Mouse (Mus musculus): ENCODE measurements around the gene Trpc4ap. TPM values are rescaled to one million over a fixed set of nuclear protein-coding genes. Genes with fewer than 3 reads are reported as not detected.
A peak's percentile ranks its signal among the peaks of the same experiment; 100 is the strongest.

Gene Trpc4ap
- polyA plus RNA-seq, 1 experiment from 2014 or later: 123 TPM

DNA sequence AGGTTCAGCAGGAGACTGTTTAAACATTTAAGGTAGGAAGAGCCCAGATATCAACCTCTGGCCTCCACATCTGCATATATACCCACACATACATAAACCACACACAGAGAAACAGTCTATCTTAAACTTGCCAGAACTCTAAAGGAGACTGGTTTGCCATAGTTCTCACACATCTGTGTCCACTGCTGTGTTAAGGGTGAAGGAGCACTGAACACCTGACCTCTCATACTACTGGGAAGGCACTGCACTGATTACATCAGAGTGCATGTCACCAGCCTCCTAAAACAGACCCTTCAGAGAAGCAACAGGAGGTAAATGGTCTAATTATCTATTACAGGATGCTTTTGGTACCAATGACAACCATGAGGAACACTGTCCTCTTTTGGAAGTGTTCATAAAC lies 55.3 kb downstream of the Trpc4ap start:
- Histone ChIP-seq H3K4me1 (replicated peaks; ENCODE audit: control insufficient read depth, insufficient read depth, low read length) (peaks cover 7% of the 10 kb centered on the region; the same call in 1 of the 2 replicates), H3K27ac (ENCODE audit: low read length) (no peak overlapping the region), H3K27me3 (ENCODE audit: control insufficient read depth, insufficient read depth, low read depth, low read length) (peaks cover 3% of the 10 kb centered on the region; the same call in 1 of the 2 replicates), H3K36me3 (ENCODE audit: control insufficient read depth, insufficient read depth, low read length) (peaks cover 56% of the 10 kb centered on the region), H3K4me3 (ENCODE audit: low read length) (no peak overlapping the region), H3K4me2 (ENCODE audit: low read depth, low read length) (no peak overlapping the region), H3K9ac (ENCODE audit: low read length) (no peak overlapping the region), H3K9me3 (ENCODE audit: control insufficient read depth, low read length) (no peaks in the 10 kb centered on the region)
- no peak for ATAC-seq (ENCODE audit: low read depth)

DNA sequence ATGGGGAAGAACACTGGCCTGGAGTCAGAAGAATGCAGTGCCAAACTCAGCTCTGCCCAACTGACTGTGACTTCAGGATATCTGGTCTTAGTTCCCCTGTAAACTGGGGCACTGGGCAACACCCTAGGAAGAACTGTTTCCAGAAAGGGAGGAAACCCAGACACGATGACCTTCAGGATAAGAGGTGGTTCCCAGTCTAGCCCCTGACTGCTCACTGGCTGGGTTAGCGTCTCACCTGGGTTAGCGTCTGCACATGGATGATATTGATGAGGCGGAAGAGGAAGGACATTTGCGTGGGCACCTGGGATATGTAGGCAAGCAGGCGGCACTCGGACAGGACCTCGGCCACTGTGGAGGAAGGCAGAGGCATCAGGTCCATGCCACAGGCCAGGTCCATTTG lies 56.2 kb downstream of the Trpc4ap start:
- Histone ChIP-seq H3K36me3 (ENCODE audit: control insufficient read depth, insufficient read depth, low read length) (peaks cover 47% of the 10 kb centered on the region), H3K4me1 (replicated peaks; ENCODE audit: control insufficient read depth, insufficient read depth, low read length) (peaks cover 7% of the 10 kb centered on the region; the same call in 1 of the 2 replicates), H3K27me3 (ENCODE audit: control insufficient read depth, insufficient read depth, low read depth, low read length) (peaks cover 12% of the 10 kb centered on the region), H3K27ac (ENCODE audit: low read length) (no peak overlapping the region), H3K9me3 (ENCODE audit: control insufficient read depth, low read length) (no peaks in the 10 kb centered on the region), H3K9ac (ENCODE audit: low read length) (no peak overlapping the region), H3K4me3 (ENCODE audit: low read length) (no peak overlapping the region), H3K4me2 (ENCODE audit: low read depth, low read length) (no peak overlapping the region)
- no peak for ATAC-seq (ENCODE audit: low read depth)
- WGBS: 95% methylated on average over 8 of the region's 8 CpGs

DNA sequence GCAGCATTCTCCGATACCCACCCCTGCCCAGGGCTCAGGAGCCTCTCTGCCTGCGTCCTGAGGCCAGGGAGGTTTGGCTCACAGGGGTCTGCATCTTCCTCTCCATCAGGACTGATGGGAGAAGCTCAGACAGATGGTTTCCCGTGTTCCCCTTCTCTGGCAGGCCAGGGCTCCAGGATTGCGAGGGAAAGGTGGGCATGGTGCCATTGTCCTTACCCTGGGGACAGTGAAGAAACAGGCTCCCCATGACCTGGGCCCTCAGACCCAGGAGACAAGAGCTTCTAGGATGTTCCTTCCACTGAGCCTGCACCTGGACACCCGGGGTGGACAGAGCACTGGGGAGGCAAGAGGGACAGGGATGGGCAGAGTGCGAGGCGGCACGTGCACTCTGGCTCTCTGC lies 57.6 kb downstream of the Trpc4ap start:
- Histone ChIP-seq H3K27me3 (ENCODE audit: control insufficient read depth, insufficient read depth, low read depth, low read length) (peaks cover 26% of the 10 kb centered on the region), H3K27ac (ENCODE audit: low read length) (no peak overlapping the region), H3K4me1 (replicated peaks; ENCODE audit: control insufficient read depth, insufficient read depth, low read length) (peaks cover 9% of the 10 kb centered on the region; the same call in 1 of the 2 replicates), H3K36me3 (ENCODE audit: control insufficient read depth, insufficient read depth, low read length) (peaks cover 37% of the 10 kb centered on the region), H3K9me3 (ENCODE audit: control insufficient read depth, low read length) (no peaks in the 10 kb centered on the region), H3K4me2 (ENCODE audit: low read depth, low read length) (no peak overlapping the region), H3K4me3 (ENCODE audit: low read length) (no peak overlapping the region), H3K9ac (ENCODE audit: low read length) (no peak overlapping the region)
- ATAC-seq (ENCODE audit: low read depth): no peak
- 85% methylated on average over 8 of the region's 8 CpGs for WGBS

DNA sequence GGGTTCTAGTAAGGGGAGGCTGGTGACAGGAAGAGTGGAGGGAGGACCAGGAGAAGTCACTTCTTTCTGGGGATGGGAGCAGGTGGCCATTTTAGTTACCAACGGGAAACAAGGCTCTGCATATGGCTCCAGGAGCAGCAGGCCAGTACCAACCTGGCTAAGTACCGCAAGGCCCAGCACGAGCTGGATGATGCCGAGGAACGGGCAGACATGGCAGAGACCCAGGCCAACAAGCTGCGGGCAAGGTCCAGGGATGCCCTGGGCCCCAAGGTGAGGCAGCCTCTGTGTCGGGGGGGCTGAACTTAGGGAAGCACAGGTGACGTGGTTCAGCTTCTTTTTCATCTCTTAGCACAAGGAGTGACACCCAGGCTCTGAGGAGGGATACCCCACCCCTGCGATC lies 58.5 kb downstream of the Trpc4ap start:
- H3K9me3 ChIP-seq (ENCODE audit: control insufficient read depth, low read length): no peaks in the 10 kb centered on the region
- WGBS: 85% methylated on average over 9 of the region's 9 CpGs
- H3K27ac ChIP-seq (ENCODE audit: low read length): no peak overlapping the region
- H3K36me3 ChIP-seq (ENCODE audit: control insufficient read depth, insufficient read depth, low read length): peaks cover 33% of the 10 kb centered on the region
- ATAC-seq (ENCODE audit: low read depth): no peak
- H3K9ac ChIP-seq (ENCODE audit: low read length): no peak overlapping the region
- H3K4me3 ChIP-seq (ENCODE audit: low read length): no peak overlapping the region
- no peak overlapping the region for H3K4me2 ChIP-seq (ENCODE audit: low read depth, low read length)
- H3K4me1 ChIP-seq (replicated peaks; ENCODE audit: control insufficient read depth, insufficient read depth, low read length): peaks cover 16% of the 10 kb centered on the region; the same call in 1 of the 2 replicates
- peaks cover 35% of the 10 kb centered on the region for H3K27me3 ChIP-seq (ENCODE audit: control insufficient read depth, insufficient read depth, low read depth, low read length)

DNA sequence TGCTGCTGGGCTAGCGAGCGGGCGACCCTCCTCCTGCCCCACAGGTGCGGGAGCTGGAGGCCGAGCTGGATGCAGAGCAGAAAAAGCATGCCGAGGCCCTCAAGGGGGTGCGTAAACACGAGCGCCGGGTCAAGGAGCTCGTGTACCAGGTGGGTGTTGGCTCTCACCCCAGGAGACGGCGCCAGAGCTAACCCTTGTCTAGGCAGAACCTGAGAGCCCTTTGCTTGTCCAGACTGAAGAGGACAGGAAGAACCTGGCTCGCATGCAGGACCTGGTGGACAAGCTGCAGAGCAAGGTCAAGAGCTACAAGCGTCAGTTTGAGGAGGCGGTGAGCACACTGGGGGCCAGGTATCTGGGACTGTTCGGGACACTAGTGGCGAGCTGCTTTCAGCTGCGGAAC lies 59.1 kb downstream of the Trpc4ap start:
- ATAC-seq (ENCODE audit: low read depth): peak; percentile 67
- H3K4me2 ChIP-seq (ENCODE audit: low read depth, low read length): no peak overlapping the region
- H3K4me1 ChIP-seq (replicated peaks; ENCODE audit: control insufficient read depth, insufficient read depth, low read length): peaks cover 16% of the 10 kb centered on the region; the same call in 1 of the 2 replicates
- H3K36me3 ChIP-seq (ENCODE audit: control insufficient read depth, insufficient read depth, low read length): peaks cover 29% of the 10 kb centered on the region
- no peak overlapping the region for H3K27ac ChIP-seq (ENCODE audit: low read length)
- H3K27me3 ChIP-seq (ENCODE audit: control insufficient read depth, insufficient read depth, low read depth, low read length): peaks cover 41% of the 10 kb centered on the region
- no peaks in the 10 kb centered on the region for H3K9me3 ChIP-seq (ENCODE audit: control insufficient read depth, low read length)
- WGBS: 45% methylated on average over 19 of the region's 19 CpGs
- no peak overlapping the region for H3K9ac ChIP-seq (ENCODE audit: low read length)
- no peak overlapping the region for H3K4me3 ChIP-seq (ENCODE audit: low read length)

DNA sequence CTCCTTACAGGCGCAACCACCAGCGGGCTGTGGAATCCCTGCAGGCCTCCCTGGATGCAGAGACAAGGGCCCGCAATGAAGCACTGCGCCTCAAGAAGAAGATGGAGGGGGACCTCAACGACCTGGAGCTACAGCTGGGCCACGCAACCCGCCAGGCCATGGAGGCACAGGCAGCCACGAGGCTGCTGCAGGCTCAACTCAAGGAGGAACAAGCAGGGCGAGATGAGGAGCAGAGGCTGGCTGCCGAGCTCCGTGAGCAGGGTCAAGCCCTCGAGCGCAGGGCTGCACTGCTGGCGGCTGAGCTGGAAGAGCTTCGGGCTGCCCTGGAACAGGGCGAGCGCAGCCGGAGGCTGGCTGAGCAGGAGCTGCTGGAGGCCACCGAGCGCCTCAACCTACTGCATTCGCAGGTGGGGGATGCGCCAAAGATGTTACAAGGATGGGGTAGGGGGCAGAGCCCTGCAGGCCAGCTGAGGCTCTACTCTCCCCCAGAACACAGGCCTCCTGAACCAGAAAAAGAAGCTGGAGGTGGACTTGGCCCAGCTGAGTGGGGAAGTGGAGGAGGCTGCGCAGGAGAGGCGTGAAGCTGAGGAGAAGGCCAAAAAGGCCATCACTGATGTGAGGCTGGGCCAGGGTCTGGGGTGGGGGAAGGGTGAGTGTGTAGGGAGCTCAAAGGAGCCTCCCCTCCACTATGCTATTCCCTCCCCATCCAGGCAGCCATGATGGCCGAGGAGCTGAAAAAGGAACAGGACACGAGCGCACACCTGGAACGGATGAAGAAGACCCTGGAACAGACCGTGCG lies 59.8 kb downstream of the Trpc4ap start:
- Histone ChIP-seq H3K4me3 (ENCODE audit: low read length) (no peak overlapping the region), H3K4me2 (ENCODE audit: low read depth, low read length) (no peak overlapping the region), H3K27me3 (ENCODE audit: control insufficient read depth, insufficient read depth, low read depth, low read length) (peaks cover 49% of the 10 kb centered on the region), H3K9ac (ENCODE audit: low read length) (no peak overlapping the region), H3K9me3 (ENCODE audit: control insufficient read depth, low read length) (no peaks in the 10 kb centered on the region), H3K27ac (ENCODE audit: low read length) (no peak overlapping the region), H3K4me1 (replicated peaks; ENCODE audit: control insufficient read depth, insufficient read depth, low read length) (peaks cover 16% of the 10 kb centered on the region; the same call in 1 of the 2 replicates), H3K36me3 (ENCODE audit: control insufficient read depth, insufficient read depth, low read length) (peaks cover 25% of the 10 kb centered on the region)
- peak; percentile 8; the same call in 1 of the 2 replicates for ATAC-seq (ENCODE audit: low read depth)
- WGBS: 62% methylated on average over 30 of the region's 30 CpGs

DNA sequence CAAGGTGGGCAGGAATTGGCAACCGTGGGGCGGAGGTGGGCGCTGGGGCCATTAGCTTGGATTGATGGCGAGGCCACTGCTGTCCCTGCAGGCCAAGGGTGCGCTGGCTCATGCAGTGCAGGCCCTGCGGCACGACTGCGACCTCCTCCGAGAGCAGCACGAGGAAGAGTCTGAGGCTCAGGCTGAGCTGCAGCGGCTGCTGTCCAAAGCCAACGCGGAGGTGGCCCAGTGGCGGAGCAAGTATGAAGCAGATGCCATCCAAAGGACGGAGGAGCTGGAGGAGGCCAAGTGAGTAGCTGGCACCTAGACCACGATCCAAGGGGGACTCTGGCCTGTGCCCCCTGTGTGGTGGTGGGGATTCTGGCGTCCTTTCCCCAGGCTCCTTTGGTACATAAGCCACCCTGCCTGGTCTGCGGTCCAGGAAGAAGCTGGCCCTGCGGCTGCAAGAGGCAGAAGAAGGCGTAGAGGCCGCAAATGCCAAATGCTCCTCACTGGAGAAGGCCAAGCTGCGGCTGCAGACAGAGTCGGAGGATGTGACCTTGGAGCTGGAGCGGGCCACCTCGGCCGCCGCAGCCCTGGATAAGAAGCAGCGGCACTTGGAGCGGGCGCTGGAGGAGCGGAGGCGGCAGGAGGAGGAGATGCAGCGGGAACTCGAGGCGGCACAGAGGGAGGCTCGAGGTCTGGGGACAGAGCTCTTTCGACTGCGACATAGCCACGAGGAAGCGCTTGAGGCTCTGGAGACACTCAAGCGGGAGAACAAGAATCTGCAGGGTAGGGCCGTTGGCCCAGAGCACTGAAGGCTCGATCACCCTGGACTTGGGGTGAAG lies 61.4 kb downstream of the Trpc4ap start:
- Histone ChIP-seq H3K4me2 (ENCODE audit: low read depth, low read length) (no peak overlapping the region), H3K4me3 (ENCODE audit: low read length) (no peak overlapping the region), H3K4me1 (replicated peaks; ENCODE audit: control insufficient read depth, insufficient read depth, low read length) (peaks cover 16% of the 10 kb centered on the region; the same call in 1 of the 2 replicates), H3K27me3 (ENCODE audit: control insufficient read depth, insufficient read depth, low read depth, low read length) (peaks cover 57% of the 10 kb centered on the region), H3K27ac (ENCODE audit: low read length) (no peak overlapping the region), H3K36me3 (ENCODE audit: control insufficient read depth, insufficient read depth, low read length) (peaks cover 15% of the 10 kb centered on the region), H3K9me3 (ENCODE audit: control insufficient read depth, low read length) (no peaks in the 10 kb centered on the region), H3K9ac (ENCODE audit: low read length) (no peak overlapping the region)
- ATAC-seq (ENCODE audit: low read depth): no peak
- 30% methylated on average over 43 of the region's 43 CpGs for WGBS

DNA sequence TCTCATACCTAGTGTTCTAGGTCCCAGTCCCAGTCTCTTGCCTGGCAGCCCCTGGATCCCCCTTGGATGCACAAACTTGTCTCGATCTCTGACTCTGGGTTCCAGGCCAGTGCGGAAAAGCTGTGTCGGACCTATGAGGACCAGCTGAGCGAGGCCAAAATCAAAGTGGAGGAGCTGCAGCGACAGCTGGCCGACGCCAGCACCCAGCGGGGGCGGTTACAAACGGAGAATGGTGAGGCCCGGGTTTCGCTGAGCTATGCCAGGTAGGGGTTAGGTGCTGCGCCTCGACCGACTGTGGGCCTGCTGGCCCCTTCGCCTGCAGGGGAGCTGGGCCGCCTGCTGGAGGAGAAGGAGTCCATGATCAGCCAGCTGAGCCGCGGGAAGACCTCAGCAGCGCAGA lies 62.0 kb downstream of the Trpc4ap start:
- 53% methylated on average over 20 of the region's 20 CpGs for WGBS

DNA sequence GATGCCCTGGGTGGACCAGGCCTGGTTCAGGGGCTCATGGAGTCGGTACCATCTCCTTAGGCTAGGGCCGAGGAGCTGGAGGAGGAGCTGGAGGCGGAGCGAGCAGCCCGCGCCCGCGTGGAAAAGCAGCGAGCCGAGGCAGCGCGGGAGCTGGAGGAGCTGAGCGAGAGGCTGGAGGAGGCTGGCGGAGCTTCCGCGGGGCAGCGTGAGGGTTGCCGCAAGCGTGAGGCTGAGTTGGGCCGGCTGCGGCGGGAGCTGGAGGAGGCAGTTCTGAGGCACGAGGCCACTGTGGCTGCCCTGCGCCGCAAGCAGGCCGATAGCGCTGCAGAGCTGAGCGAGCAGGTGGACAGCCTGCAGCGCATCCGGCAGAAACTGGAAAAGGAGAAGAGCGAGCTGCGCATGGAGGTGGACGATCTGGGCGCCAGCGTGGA lies 62.9 kb downstream of the Trpc4ap start:
- peak overlapping the region; percentile 35; the same call in 1 of the 2 replicates for H3K9ac ChIP-seq (ENCODE audit: low read length)
- ATAC-seq (ENCODE audit: low read depth): 0 out of 2 replicates have a peak, but pooled peaks have one; percentile 13
- peak overlapping the region; percentile 55 for H3K4me2 ChIP-seq (ENCODE audit: low read depth, low read length)
- no peak overlapping the region for H3K27ac ChIP-seq (ENCODE audit: low read length)
- peaks cover 57% of the 10 kb centered on the region for H3K27me3 ChIP-seq (ENCODE audit: control insufficient read depth, insufficient read depth, low read depth, low read length)
- no peaks in the 10 kb centered on the region for H3K9me3 ChIP-seq (ENCODE audit: control insufficient read depth, low read length)
- H3K4me3 ChIP-seq (ENCODE audit: low read length): peak overlapping the region; percentile 40
- H3K4me1 ChIP-seq (replicated peaks; ENCODE audit: control insufficient read depth, insufficient read depth, low read length): peaks cover 16% of the 10 kb centered on the region; the same call in 1 of the 2 replicates
- 3% methylated on average over 35 of the region's 35 CpGs for WGBS
- peaks cover under 1% of the 10 kb centered on the region for H3K36me3 ChIP-seq (ENCODE audit: control insufficient read depth, insufficient read depth, low read length)

More for the DNA sequence above, 62.0 kb downstream of the Trpc4ap start:
- H3K27ac ChIP-seq (ENCODE audit: low read length): no peak overlapping the region
- no peak overlapping the region for H3K4me2 ChIP-seq (ENCODE audit: low read depth, low read length)
- peaks cover 10% of the 10 kb centered on the region for H3K36me3 ChIP-seq (ENCODE audit: control insufficient read depth, insufficient read depth, low read length)
- ATAC-seq (ENCODE audit: low read depth): no peak
- H3K4me1 ChIP-seq (replicated peaks; ENCODE audit: control insufficient read depth, insufficient read depth, low read length): peaks cover 16% of the 10 kb centered on the region; the same call in 1 of the 2 replicates
- no peaks in the 10 kb centered on the region for H3K9me3 ChIP-seq (ENCODE audit: control insufficient read depth, low read length)
- no peak overlapping the region for H3K9ac ChIP-seq (ENCODE audit: low read length)
- H3K4me3 ChIP-seq (ENCODE audit: low read length): no peak overlapping the region
- H3K27me3 ChIP-seq (ENCODE audit: control insufficient read depth, insufficient read depth, low read depth, low read length): peaks cover 57% of the 10 kb centered on the region

All from lung, embryonic 16.5 days (tissue).